Mouse (Mus musculus): ENCODE data around the gene Apopt1. TPM values are rescaled to one million over a fixed set of nuclear protein-coding genes. Genes with fewer than 3 reads are reported as not detected.

Gene Apopt1
- polyA plus RNA-seq, 1 experiment, result 29.9 TPM

- no peaks in the 10 kb centered on the region for H3K27me3 ChIP-seq (ENCODE audit: control insufficient read depth, insufficient read depth, insufficient read length)
- peaks cover 97% of the 10 kb centered on the region for H3K79me2 ChIP-seq (ENCODE audit: control insufficient read depth, insufficient read depth)
- no peak overlapping the region for H3ac ChIP-seq (ENCODE audit: control insufficient read depth, insufficient read length, low read depth)
- peaks cover 28% of the 10 kb centered on the region for H3K36me3 ChIP-seq (ENCODE audit: control insufficient read depth, insufficient read depth)
- TF ChIP-seq CEBPB (IDR thresholded peaks at IDR 0.05; ENCODE audit: low read depth), result no peak
- no peak for TF ChIP-seq MYOG (IDR thresholded peaks at IDR 0.05; ENCODE audit: control insufficient read depth, extremely low read depth, insufficient read length)
- no peak for TF ChIP-seq USF1 (IDR thresholded peaks at IDR 0.05; ENCODE audit: low read depth)
- TF ChIP-seq MAX (IDR thresholded peaks at IDR 0.05), result no peak
- TF ChIP-seq CTCF (IDR thresholded peaks at IDR 0.05; ENCODE audit: control insufficient read depth, insufficient read depth, insufficient read length), result no peak
- TF ChIP-seq MYOD1 (IDR thresholded peaks at IDR 0.05; ENCODE audit: control insufficient read depth, insufficient read length, low read depth), result no peak
- TF ChIP-seq FOSL1 (IDR thresholded peaks at IDR 0.05; ENCODE audit: insufficient read depth, low read length, poor library complexity, severe bottlenecking), result no peak
- H3K79me3 ChIP-seq (ENCODE audit: low read depth), result peaks cover 73% of the 10 kb centered on the region
- H3K4me3 ChIP-seq (ENCODE audit: insufficient read depth, poor library complexity, severe bottlenecking), result no peak overlapping the region
Observed at GRCm38 (mm10) chr12:111769306-111769705, 56.2 kb downstream of the Apopt1 start.

- Histone ChIP-seq H3K27me3 (ENCODE audit: control insufficient read depth, insufficient read depth, insufficient read length) (no peaks in the 10 kb centered on the region), H3K4me3 (ENCODE audit: insufficient read depth, poor library complexity, severe bottlenecking) (no peak overlapping the region), H3ac (ENCODE audit: control insufficient read depth, insufficient read length, low read depth) (no peak overlapping the region), H3K79me3 (ENCODE audit: low read depth) (peaks cover 67% of the 10 kb centered on the region), H3K79me2 (ENCODE audit: control insufficient read depth, insufficient read depth) (peaks cover 97% of the 10 kb centered on the region), H3K36me3 (ENCODE audit: control insufficient read depth, insufficient read depth) (peaks cover 35% of the 10 kb centered on the region)
- TF ChIP-seq MYOG (IDR thresholded peaks at IDR 0.05; ENCODE audit: control insufficient read depth, extremely low read depth, insufficient read length) (no peak), MYOD1 (IDR thresholded peaks at IDR 0.05; ENCODE audit: control insufficient read depth, insufficient read length, low read depth) (no peak), CTCF (IDR thresholded peaks at IDR 0.05; ENCODE audit: control insufficient read depth, insufficient read depth, insufficient read length) (no peak), MAX (IDR thresholded peaks at IDR 0.05) (no peak), USF1 (IDR thresholded peaks at IDR 0.05; ENCODE audit: low read depth) (no peak), FOSL1 (IDR thresholded peaks at IDR 0.05; ENCODE audit: insufficient read depth, low read length, poor library complexity, severe bottlenecking) (no peak), CEBPB (IDR thresholded peaks at IDR 0.05; ENCODE audit: low read depth) (no peak)
Observed at GRCm38 (mm10) chr12:111769816-111770577, 56.9 kb downstream of the Apopt1 start.

- Histone ChIP-seq H3K36me3 (ENCODE audit: control insufficient read depth, insufficient read depth) (peaks cover 41% of the 10 kb centered on the region), H3K79me2 (ENCODE audit: control insufficient read depth, insufficient read depth) (peaks cover 97% of the 10 kb centered on the region), H3K4me3 (ENCODE audit: insufficient read depth, poor library complexity, severe bottlenecking) (no peak overlapping the region), H3K79me3 (ENCODE audit: low read depth) (peaks cover 62% of the 10 kb centered on the region), H3ac (ENCODE audit: control insufficient read depth, insufficient read length, low read depth) (no peak overlapping the region), H3K27me3 (ENCODE audit: control insufficient read depth, insufficient read depth, insufficient read length) (no peaks in the 10 kb centered on the region)
- no peak for TF ChIP-seq MYOG (IDR thresholded peaks at IDR 0.05; ENCODE audit: control insufficient read depth, extremely low read depth, insufficient read length)
- TF ChIP-seq FOSL1 (IDR thresholded peaks at IDR 0.05; ENCODE audit: insufficient read depth, low read length, poor library complexity, severe bottlenecking), result no peak
- no peak for TF ChIP-seq USF1 (IDR thresholded peaks at IDR 0.05; ENCODE audit: low read depth)
- no peak for TF ChIP-seq CTCF (IDR thresholded peaks at IDR 0.05; ENCODE audit: control insufficient read depth, insufficient read depth, insufficient read length)
- TF ChIP-seq CEBPB (IDR thresholded peaks at IDR 0.05; ENCODE audit: low read depth), result no peak
- TF ChIP-seq MYOD1 (IDR thresholded peaks at IDR 0.05; ENCODE audit: control insufficient read depth, insufficient read length, low read depth), result no peak
- TF ChIP-seq MAX (IDR thresholded peaks at IDR 0.05), result no peak
Observed at GRCm38 (mm10) chr12:111770651-111771050, 57.6 kb downstream of the Apopt1 start.

DNA sequence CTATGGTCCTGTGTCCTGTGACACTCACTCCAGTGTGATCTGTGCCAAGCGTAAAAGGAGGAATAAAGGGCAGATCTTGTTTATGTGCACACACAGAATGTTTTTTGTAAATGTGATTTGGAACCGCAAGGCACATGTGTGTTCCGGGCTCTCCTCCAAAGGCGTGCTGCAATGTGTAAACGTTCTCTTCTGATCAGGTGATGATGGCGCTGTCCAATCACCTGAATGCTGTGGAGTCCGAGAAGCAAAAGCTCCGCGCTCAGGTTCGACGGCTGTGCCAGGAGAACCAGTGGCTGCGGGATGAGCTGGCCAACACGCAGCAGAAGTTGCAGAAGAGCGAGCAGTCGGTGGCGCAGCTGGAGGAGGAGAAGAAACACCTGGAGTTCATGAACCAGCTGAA is 61.1 kb downstream of the Apopt1 start:
- H3ac ChIP-seq (ENCODE audit: control insufficient read depth, insufficient read length, low read depth), result no peak overlapping the region
- peaks cover 73% of the 10 kb centered on the region for H3K36me3 ChIP-seq (ENCODE audit: control insufficient read depth, insufficient read depth)
- peaks cover 78% of the 10 kb centered on the region for H3K79me2 ChIP-seq (ENCODE audit: control insufficient read depth, insufficient read depth)
- H3K4me3 ChIP-seq (ENCODE audit: insufficient read depth, poor library complexity, severe bottlenecking), result no peak overlapping the region
- no peaks in the 10 kb centered on the region for H3K27me3 ChIP-seq (ENCODE audit: control insufficient read depth, insufficient read depth, insufficient read length)
- TF ChIP-seq MAX (IDR thresholded peaks at IDR 0.05) (no peak), MYOD1 (IDR thresholded peaks at IDR 0.05; ENCODE audit: control insufficient read depth, insufficient read length, low read depth) (no peak), USF1 (IDR thresholded peaks at IDR 0.05; ENCODE audit: low read depth) (no peak), FOSL1 (IDR thresholded peaks at IDR 0.05; ENCODE audit: insufficient read depth, low read length, poor library complexity, severe bottlenecking) (no peak), CEBPB (IDR thresholded peaks at IDR 0.05; ENCODE audit: low read depth) (no peak), MYOG (IDR thresholded peaks at IDR 0.05; ENCODE audit: control insufficient read depth, extremely low read depth, insufficient read length) (no peak), CTCF (IDR thresholded peaks at IDR 0.05; ENCODE audit: control insufficient read depth, insufficient read depth, insufficient read length) (no peak)
- peaks cover 37% of the 10 kb centered on the region for H3K79me3 ChIP-seq (ENCODE audit: low read depth)

DNA sequence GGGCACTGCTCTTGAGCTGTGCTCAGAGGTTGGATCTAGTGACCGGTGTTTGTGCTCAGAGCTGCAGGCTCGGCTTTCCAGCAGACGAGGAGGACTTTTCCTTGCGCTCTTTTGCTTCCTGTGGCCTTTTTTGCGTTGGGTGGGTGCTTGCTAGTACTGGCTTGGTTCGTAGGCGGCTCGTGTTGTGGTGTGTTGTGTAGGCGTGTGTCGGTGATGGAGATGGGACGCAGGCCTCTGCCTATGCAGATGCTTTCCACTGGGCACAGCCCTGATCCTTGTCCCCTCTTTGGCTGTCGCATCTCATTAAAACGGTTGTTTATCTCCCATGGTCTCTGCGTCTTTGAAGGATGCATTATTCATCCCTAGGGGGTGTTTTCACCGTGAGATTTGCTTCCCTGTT is 61.8 kb downstream of the Apopt1 start:
- Histone ChIP-seq H3K36me3 (ENCODE audit: control insufficient read depth, insufficient read depth) (peaks cover 74% of the 10 kb centered on the region), H3K27me3 (ENCODE audit: control insufficient read depth, insufficient read depth, insufficient read length) (no peaks in the 10 kb centered on the region), H3ac (ENCODE audit: control insufficient read depth, insufficient read length, low read depth) (no peak overlapping the region), H3K79me2 (ENCODE audit: control insufficient read depth, insufficient read depth) (peaks cover 71% of the 10 kb centered on the region), H3K79me3 (ENCODE audit: low read depth) (peaks cover 31% of the 10 kb centered on the region), H3K4me3 (ENCODE audit: insufficient read depth, poor library complexity, severe bottlenecking) (no peak overlapping the region)
- no peak for TF ChIP-seq USF1 (IDR thresholded peaks at IDR 0.05; ENCODE audit: low read depth)
- TF ChIP-seq MYOD1 (IDR thresholded peaks at IDR 0.05; ENCODE audit: control insufficient read depth, insufficient read length, low read depth), result no peak
- TF ChIP-seq FOSL1 (IDR thresholded peaks at IDR 0.05; ENCODE audit: insufficient read depth, low read length, poor library complexity, severe bottlenecking), result no peak

Data from C2C12 (cell line).